Mouse (Mus musculus) gastrocnemius, postnatal 36 days (tissue): Measurements from ENCODE around the gene Atp5d. TPM values are rescaled to one million over a fixed set of nuclear protein-coding genes. Genes with fewer than 3 reads are reported as not detected.

Source experiments
- DNase-seq, 2 experiments: peaks; one replicate each; pipeline ENCODE4 v3.0.0; 2022
- intact Hi-C: fragments of 180-260 bp; cut with DNase I; formaldehyde crosslinking; loops from one replicate; pipeline ENCODE4 v1.15.1; 2025
- total RNA-seq, 2 experiments: library from RNA; stranded (reverse); gene quantifications; 2 replicates each; pipeline ENCODE4 v1.2.3; 2021

Gene Atp5d
- total RNA-seq, 2 experiments from 2014 or later = 600 to 616 TPM

GRCm38 (mm10) chr10:80150226-80151210, 12.1 kb downstream of the Atp5d start:
- intact Hi-C loops = no loop called here
- no peak for DNase-seq

- no peak for DNase-seq
- intact Hi-C loops = no loop called here
Measured at GRCm38 (mm10) chr10:80151211-80152034, 13.0 kb downstream of the Atp5d start.

- DNase-seq = no peak
- intact Hi-C loops = no loop called here
Measured at GRCm38 (mm10) chr10:80152071-80152872, 13.8 kb downstream of the Atp5d start.

DNA sequence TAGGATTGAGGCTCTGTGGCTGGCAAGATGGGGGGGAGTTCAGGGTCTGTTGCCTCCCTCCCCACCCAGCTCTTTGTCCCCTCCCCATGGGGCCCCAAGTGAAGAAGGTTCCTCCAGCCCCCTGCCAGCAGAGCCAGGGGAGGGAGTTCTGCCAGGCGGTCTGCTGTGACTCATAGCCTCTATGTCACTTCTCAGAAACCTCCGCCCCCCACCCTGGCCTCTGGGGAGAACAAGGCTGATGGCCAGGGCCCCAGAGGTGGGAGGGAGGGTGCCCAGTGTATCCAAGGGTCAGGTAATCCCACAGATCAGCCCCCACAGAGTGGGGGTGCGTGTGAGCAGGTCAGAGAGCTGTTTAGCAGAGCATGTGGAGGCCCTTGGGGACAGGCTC, 14.4 kb downstream of the Atp5d start:
- intact Hi-C loops = no loop called here
- DNase-seq = no peak

DNA sequence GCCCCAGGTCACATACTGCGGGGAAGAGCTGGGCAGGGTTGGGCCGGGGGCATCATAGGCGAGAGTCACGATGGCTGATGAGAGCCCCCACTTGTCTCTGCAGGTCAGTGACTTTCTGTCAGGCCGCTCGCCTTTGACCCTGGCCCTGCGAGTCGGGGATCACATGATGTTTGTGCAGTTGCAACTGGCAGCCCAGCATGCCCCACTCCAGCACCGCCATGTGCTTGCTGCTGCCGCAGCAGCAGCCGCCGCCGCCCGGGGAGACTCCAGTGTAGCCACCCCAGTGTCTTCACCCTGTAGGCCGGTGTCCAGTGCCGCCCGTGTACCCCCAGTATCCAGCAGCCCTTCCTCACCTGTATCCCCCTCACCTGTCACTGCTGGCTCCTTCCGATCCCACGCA, 15.3 kb downstream of the Atp5d start:
- intact Hi-C loops = no loop called here
- DNase-seq = no peak

DNA sequence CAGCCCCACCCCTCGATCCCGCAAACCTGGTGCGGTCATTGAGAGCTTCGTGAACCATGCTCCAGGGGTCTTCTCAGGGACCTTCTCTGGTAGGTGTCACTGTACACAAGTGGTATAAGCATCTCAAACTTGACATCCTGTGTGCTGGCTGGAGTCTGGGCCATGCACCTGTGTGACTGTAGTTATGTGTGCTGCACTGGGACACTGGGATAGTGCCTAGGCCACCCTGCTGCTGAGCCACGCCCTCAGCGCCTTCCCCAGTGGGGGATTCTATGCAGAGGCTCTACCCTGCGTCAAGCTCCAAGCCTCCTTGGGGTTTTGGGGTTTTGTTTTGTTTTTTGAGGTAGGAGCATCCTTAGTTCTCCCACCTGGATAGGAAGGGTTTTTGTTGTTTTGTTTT, 16.0 kb downstream of the Atp5d start:
- intact Hi-C loops = no loop called here
- no peak for DNase-seq

DNA sequence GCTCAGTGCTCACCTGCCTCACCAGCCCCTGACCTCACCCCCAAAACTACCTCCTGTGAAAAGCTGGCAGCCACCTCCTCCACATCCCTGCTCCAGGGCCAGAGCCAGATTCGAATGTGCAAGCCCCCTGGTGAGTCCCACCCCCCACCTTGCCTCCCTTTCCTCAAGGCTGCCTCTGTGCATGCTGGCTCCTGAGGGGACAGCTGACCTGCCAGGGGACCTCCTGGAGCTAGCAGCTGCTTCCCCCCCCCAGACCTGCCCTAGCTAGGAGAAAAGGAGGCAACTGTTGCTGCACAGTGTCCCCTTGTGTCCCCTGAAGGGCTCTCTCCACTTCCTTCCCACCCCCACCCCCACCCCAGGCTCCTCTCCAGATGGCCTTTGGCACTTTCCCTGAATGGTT, 16.8 kb downstream of the Atp5d start:
- intact Hi-C loops = no loop called here
- DNase-seq = no peak

GRCm38 (mm10) chr10:80156002-80156751, 17.7 kb downstream of the Atp5d start:
- DNase-seq = no peak

GRCm38 (mm10) chr10:80156752-80157053, 18.3 kb downstream of the Atp5d start:
- no peak for DNase-seq
- intact Hi-C loops = no loop called here

More at GRCm38 (mm10) chr10:80156002-80156751, 17.7 kb downstream of the Atp5d start:
- intact Hi-C loops = no loop called here

GRCm38 (mm10) chr10:80157141-80157929, 18.9 kb downstream of the Atp5d start:
- DNase-seq = no peak
- intact Hi-C loops = no loop called here

DNA sequence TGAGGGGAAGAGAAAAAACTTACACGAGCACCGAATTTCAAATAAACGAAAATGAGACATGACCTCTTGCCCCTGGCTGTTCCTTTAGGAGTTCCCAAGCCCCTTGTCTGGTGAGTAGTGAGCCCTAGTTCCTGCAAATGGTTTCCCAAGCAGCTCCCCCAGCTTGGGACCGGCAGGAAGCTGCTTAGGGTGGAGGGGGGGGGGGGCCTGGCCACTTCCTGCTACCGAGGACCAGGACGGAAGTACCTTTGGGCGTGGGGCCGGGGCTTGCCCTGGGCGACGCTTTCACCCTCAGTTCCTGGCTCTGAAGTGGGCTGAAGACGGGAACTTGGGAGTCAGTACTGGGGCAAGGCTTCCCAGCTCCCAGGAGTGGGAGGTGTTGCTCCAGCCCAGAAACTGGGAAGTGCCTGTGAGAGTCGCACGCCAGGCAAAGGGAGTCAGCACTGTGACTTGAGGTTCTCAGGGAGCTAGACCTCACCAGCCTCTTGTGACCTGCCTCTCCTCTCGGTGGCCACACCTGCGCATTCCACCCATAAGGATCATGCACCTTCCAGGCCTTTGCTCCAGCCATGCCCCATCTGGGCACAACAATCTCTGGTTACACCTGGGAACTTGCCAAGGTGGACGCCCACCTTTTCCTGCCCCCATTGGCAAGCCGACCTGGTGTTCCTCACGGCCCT, 20.0 kb downstream of the Atp5d start:
- DNase-seq = peak; percentile 61 to 62
- intact Hi-C loops = no loop called here

DNA sequence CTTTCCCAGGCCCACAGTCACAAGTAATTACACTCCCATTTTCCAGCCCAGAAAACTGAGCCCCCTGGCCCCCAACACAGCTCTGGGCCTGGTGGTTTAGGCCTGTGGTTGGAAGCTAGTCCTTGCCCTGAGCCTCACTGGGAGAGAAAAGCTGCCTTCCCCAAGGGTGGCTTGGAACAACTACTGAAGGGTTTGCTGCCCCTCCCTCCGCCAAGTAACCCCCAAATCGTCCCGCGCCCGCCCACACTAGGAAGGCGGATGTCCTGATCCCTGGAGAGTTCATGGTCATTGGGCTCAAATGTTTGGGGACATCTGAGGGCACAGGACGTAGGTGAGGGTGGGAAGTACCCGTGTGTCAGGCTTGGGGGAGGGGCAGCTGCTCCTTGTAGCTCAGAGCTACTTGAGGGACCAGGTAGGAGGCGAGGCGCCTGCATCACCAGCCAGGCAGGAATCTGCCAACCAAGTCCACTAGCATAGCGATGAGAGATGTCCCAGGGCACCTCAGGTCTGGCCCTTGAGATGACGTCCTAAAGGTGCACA, 20.7 kb downstream of the Atp5d start:
- intact Hi-C loops = no loop called here
- DNase-seq = no peak

DNA sequence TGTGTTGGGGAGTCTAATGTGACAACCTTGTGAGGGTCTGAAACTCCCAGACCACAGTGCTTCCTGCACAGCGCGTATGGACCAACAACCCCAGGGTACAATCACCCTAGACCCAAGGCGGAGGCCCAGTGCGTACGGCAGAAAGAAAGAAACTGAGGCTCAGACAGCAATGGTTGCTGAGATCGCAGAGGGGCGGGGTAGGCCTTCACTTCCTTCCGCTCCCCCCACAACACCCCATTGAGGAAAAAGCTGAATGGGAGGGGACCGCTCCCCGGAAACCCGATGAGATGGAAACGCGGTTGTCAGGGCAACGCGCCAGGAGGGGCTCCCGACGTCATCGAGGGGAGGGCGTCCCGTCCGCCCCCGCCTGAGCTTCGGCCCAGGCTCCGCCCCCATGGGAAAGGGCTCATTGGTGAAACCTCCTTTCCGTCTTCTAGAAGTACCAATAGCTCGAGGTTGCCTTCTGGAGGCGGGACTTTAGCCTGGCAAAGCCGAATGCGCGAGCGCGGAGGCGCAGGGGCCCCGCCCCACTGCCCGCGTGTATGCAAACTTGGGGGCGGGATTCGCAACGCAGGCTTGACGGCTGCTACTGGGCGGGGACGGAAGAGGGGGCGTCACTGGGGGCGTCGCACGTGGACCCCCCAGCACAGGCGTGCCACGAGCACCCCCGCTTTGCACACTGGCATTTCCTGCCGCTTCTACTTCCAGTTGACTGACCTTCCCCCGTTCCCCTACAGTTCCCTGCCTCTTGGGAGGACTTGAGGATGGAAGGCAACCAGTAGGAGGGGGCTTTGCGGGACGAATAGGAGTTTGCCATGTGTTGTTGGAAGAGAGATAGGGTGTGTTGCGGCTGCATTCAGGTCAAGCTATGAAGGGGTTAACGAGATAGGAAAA, 21.4 kb downstream of the Atp5d start:
- DNase-seq = peak; percentile 97 to 98
- intact Hi-C loops = no loop called here

DNA sequence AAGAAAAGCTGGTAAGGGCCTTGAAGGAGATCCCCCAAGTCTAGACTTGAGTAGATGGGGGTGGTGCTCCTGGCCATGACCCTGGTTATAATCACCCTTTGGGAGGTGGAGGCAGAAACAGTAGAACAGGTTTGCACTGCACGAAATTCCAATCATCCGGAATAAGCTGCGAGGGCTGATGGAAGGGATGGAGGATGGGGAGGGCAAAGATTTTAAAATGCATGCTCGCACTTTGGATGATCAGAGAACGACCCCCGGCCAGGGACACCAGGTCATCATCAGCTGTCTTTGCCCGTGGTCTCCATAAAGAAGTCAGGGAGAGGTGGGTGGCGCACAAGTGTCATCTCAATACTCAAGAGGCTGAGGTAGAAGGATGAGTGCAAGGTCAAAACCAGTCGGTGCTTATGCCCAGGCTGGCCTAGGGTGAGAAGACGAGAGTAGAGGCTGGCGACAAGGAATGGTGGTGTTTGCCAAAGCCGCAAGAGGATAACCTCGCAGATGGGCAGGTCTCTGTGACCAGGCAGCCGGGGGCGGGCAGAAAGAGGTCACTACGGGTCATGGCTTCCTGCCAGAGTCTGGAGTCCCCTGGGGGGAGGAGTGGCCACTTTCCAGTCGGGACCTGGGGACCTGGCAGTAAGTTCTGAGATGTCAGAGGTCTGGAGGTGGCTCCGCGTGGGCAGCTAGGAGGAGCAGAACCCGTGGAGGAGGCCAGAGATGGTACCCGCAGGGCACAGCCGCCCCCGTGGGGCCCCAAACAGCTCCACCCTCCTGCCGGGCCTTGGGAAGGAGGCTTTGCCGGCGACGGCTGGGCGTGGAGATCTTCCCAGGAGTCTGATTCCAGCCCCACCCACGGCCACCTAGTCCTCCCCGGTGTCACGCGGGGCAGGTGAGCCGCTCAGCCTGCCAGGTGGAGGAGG, 22.3 kb downstream of the Atp5d start:
- peak; percentile 80 to 91 for DNase-seq
- intact Hi-C loops = no loop called here

DNA sequence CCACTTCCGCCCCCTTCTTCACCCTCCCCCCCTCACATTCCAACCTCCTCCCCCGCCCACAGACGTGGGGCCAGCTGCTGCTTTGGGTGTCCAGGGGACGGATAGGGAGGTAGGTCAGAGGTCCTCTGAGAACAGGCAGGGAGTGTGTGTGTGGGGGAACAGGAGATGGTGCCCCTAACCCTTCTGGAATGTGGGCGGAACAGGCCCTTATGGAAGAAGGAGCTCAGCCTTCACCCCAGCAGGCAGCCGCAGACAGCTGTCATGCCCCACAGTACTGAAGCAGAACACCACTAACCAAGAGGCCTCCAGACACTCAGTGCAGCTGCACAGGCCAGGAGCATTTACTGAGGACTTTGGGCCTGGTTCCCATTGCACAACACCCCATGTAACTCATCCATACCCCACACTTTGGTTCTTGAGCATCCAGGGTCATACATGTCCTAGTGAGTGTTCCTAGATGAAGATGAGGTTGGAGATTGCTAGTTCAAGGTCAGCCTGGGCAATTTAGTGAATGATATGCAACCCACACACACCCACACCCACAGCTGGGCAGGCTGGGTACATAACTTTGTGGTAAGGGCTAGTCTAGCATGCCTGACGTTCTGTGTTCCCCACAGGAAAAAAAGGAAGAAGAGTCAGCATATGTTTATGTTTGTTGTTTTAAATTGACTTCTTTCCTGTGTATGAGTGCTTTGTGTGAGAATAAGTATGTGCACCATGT, 23.2 kb downstream of the Atp5d start:
- no peak for DNase-seq
- intact Hi-C loops = no loop called here

- no peak for DNase-seq
- intact Hi-C loops = no loop called here
Measured at GRCm38 (mm10) chr10:80162243-80162608, 23.8 kb downstream of the Atp5d start.
